Mouse (Mus musculus) monocyte, adult 5-6 weeks (primary cell): ENCODE measurements around the gene Prlhr. TPM values are rescaled to one million over a fixed set of nuclear protein-coding genes. Genes with fewer than 3 reads are reported as not detected.

Experiments used
- ATAC-seq: fragments of 153-309, 156-312 bp; replicated peaks from 2 replicates; pipeline ENCODE4 v1.8.0; 2017; ENCODE audit warnings: mild to moderate bottlenecking; ENCODE audit not compliant: low TSS enrichment, insufficient number of reproducible peaks, severe bottlenecking, poor library complexity, low FRiP score
- total RNA-seq: library from RNA; stranded (forward); fragments of 200-1000, 200-491, 200-594 nt; gene quantifications from 3 replicates; pipeline ENCODE4 v1.2.3, GENCODE M21; 2017

Prlhr gene
- not detected in 3 replicates for total RNA-seq

- no peak for ATAC-seq
These were observed at the start of gene Prlhr for GRCm38 (mm10) chr19:60468254-60468762. Gene Prlhr (minus strand): TSS chr19:60468304.

- ATAC-seq, result no peak
These were observed 47.0 kb upstream of the Prlhr start for GRCm38 (mm10) chr19:60515064-60515463.

DNA sequence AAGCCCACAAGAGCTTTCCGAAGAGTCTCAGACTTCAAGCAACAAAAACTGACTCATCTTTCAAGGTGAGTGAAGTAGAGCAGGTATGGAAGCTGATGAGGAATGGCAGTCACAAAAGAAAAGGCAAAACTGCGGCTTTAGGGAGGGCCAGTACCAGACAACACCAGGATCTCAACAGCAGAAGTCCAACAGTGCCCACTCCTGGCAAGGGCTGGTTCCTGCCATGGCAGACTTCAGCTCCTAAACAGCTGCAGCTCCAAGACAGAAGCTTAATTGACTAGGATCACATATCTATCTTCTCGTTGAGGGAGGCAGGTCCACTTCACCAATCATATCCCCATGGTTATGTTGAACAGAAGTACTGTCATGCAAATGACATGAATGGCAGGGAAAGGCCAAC is 45.3 kb upstream of the Prlhr start:
- no peak for ATAC-seq

GRCm38 (mm10) chr19:60500209-60500608 is 32.1 kb upstream of the Prlhr start:
- no peak for ATAC-seq

- ATAC-seq, result no peak
These were observed 29.1 kb upstream of the Prlhr start for GRCm38 (mm10) chr19:60497171-60497570.

- ATAC-seq, result no peak
These were observed 27.7 kb upstream of the Prlhr start for GRCm38 (mm10) chr19:60495772-60496171.

- no peak for ATAC-seq
These were observed 21.5 kb upstream of the Prlhr start for GRCm38 (mm10) chr19:60489566-60489965.

GRCm38 (mm10) chr19:60485261-60485660 is 17.2 kb upstream of the Prlhr start:
- ATAC-seq, result no peak

DNA sequence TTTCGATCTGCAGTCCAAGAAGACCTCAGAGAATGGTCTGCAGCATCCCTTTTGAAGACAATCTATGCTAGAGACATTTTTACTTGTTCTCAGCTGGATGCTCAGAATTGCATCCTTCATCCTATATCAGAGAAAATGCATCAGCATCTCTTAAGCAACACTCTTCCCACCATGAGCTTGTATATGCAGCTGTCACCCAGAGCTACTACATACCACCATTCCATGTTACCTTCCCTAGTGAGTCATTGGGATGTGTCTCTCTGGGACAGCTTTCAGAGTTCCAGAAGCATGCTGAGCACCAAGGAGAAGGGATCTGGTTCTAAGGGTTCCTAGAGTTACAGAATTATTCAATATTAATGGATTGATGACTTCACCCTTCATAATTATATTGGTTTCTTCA is 10.8 kb upstream of the Prlhr start:
- no peak for ATAC-seq

GRCm38 (mm10) chr19:60477788-60478187 is 9.7 kb upstream of the Prlhr start:
- no peak for ATAC-seq

GRCm38 (mm10) chr19:60468846-60469245 is 742 bp upstream of the Prlhr start:
- ATAC-seq, result no peak

GRCm38 (mm10) chr19:60467588-60468007 is 506 bp downstream of the Prlhr start:
- ATAC-seq, result no peak

GRCm38 (mm10) chr19:60466953-60467570 is 1.0 kb downstream of the Prlhr start:
- ATAC-seq, result peak; percentile 66; the same call in 1 of the 2 replicates

- no peak for ATAC-seq
These were observed 2.4 kb downstream of the Prlhr start for GRCm38 (mm10) chr19:60465726-60466125.

DNA sequence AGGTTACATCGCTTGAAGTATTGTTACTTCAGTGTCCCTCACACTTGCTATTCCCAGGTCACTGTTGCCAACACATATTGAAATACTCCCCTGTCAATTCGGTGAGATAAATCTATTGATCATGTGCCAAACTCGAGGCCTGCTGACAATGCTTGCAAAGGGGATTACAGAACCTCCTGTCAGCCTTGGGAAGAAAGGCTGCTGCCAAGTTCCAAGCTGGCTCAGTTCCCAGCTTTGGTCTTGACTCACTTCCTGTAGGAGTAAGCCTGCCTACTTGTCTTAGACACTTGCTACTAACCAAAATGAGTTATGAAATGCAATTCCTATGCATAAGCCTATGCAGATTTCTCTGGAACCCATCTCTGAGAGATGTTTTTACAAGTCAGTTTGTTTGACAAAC is 4.2 kb downstream of the Prlhr start:
- no peak for ATAC-seq

DNA sequence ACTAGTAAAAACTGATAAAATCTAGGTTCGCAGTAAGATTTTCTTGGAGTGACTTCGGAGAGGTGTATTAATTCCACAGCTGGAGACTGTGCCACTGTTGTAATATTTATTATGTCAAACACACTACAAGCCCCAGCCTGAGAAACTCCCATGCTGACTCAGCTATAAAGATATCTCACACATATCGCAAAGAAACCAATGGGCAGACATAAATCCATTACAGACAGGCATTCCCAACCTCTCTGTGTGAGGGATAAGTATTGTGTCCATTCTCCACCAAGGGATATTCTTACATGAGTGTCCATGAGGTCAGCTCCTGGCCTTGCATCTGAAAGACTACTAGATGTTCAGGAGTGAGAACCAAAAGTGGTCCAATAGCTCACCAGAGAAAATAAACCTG is 4.7 kb downstream of the Prlhr start:
- no peak for ATAC-seq

- ATAC-seq, result no peak
These were observed 6.6 kb downstream of the Prlhr start for GRCm38 (mm10) chr19:60461476-60461875.

DNA sequence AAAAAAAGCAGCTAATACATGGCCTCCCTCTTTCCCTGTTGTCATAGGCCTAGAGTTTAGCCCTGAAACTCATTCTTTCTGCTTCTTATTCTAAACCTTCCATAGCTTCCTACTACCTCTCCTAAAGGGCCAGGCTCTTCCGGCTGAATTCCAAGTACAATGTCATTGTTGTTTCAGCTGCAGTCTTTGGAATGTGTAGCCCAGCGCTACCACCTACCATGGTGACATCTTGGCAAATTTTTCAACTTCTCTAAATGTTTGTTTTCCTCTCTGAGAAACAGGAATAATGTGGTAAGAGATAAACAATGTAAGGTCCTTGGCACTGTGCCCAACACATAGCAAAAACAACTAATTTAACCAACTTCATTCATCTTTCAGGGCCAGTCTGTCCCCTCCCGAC is 8.4 kb downstream of the Prlhr start:
- ATAC-seq, result no peak

DNA sequence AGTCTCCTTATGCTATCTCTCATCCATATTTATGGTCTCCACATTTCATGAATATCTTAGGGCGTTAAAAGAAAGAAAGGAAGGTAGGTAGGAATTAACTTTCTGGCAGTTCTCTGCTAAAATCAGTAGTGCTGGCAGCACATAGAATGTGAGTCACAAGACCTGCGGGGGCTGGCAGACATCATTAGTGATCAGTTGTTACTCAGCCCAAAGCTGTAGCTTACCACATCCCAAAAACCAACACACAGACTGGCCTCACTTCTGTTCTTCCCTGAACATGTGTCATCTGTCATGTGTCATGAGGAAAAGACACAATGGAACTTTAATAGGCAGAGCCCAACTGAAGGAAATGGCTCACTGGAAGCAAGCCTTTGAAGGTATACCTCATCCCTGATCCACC is 9.0 kb downstream of the Prlhr start:
- no peak for ATAC-seq

DNA sequence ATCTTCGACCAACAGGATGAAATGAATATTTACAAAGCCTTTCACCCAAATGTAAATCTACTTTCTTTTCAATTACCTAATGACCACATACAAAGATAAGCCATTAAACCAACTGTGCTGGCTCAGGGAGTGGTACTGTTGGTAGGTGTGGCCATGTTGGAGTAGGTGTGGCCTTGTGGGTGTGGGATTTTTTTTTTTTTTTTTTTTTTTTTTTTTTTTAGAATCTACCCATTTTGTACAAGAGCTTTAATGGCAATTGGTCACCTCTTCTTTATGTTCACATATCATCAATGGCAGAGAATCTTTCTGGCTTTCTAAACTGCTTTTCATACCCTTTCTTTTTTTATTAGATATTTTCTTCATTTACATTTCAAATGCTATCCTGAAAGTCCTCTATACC is 12.3 kb downstream of the Prlhr start:
- no peak for ATAC-seq

DNA sequence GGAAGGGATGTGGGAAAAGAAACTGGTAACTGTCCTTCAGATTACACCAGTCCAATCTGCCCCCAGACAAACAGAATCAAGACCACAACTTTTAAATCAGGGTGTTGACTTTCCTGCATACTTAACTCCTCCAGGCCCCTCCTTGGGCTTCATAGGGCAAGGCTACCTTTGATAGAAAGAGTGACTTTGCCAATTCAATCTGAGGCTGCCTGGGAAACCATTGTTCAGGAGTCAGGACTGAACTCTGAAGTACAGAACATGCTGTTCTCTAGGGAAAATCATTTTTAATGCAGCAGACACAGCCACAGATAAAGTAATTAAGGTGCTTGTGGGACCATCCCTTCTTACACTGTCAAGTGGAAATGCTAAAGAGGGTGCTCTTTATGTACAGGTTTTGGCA is 27.6 kb downstream of the Prlhr start:
- ATAC-seq, result no peak
